Mouse (Mus musculus) heart, adult 9 months (tissue): ENCODE measurements around the gene Hk2.

Experiments used
- DNase-seq, 2 experiments: peaks; one replicate each; pipeline ENCODE4 v3.0.0; 2022; ENCODE audit warnings: low spot score in 2 of 2

Hk2 gene

GRCm38 (mm10) chr6:82740868-82741517, 33.3 kb downstream of the Hk2 start:
- peak; percentile 48 to 51 for DNase-seq

GRCm38 (mm10) chr6:82740269-82740668, 34.0 kb downstream of the Hk2 start:
- peak in 1 of 2 experiments; percentile 74 for DNase-seq

GRCm38 (mm10) chr6:82737634-82738540, 36.4 kb downstream of the Hk2 start:
- no peak for DNase-seq

- DNase-seq: no peak
Observed at GRCm38 (mm10) chr6:82736626-82737600, 37.3 kb downstream of the Hk2 start.

GRCm38 (mm10) chr6:82735347-82735746, 38.9 kb downstream of the Hk2 start:
- DNase-seq: no peak

GRCm38 (mm10) chr6:82728635-82729034, 45.6 kb downstream of the Hk2 start:
- no peak for DNase-seq

- no peak for DNase-seq
Observed at GRCm38 (mm10) chr6:82727206-82727605, 47.0 kb downstream of the Hk2 start.

- DNase-seq: no peak
Observed at GRCm38 (mm10) chr6:82723321-82723720, 50.9 kb downstream of the Hk2 start.

- DNase-seq: no peak
Observed at GRCm38 (mm10) chr6:82716126-82716525, 58.1 kb downstream of the Hk2 start.

GRCm38 (mm10) chr6:82715653-82716052, 58.6 kb downstream of the Hk2 start:
- DNase-seq: no peak

- no peak for DNase-seq
Observed at GRCm38 (mm10) chr6:82715253-82715652, 59.0 kb downstream of the Hk2 start.

GRCm38 (mm10) chr6:82714841-82715240, 59.4 kb downstream of the Hk2 start:
- DNase-seq: no peak

GRCm38 (mm10) chr6:82714243-82714642, 60.0 kb downstream of the Hk2 start:
- peak; percentile 12 to 56 for DNase-seq

- DNase-seq: no peak
Observed at GRCm38 (mm10) chr6:82707742-82708141, 66.5 kb downstream of the Hk2 start.

GRCm38 (mm10) chr6:82707241-82707640, 67.0 kb downstream of the Hk2 start:
- no peak for DNase-seq

GRCm38 (mm10) chr6:82705221-82705620, 69.0 kb downstream of the Hk2 start, which contains the start of gene Pole4:
Pole4 (minus strand) TSS chr6:82705365.
- no peak for DNase-seq

- DNase-seq: no peak
Observed at GRCm38 (mm10) chr6:82703710-82704109, 70.5 kb downstream of the Hk2 start.

- DNase-seq: peak; percentile 50 to 63
Observed at GRCm38 (mm10) chr6:82702593-82703017, 71.6 kb downstream of the Hk2 start.

- no peak for DNase-seq
Observed at GRCm38 (mm10) chr6:82701296-82701695, 73.0 kb downstream of the Hk2 start.

GRCm38 (mm10) chr6:82699831-82700230, 74.4 kb downstream of the Hk2 start:
- no peak for DNase-seq

GRCm38 (mm10) chr6:82696736-82697135, 77.5 kb downstream of the Hk2 start:
- DNase-seq: no peak

GRCm38 (mm10) chr6:82694668-82695067, 79.6 kb downstream of the Hk2 start:
- DNase-seq: no peak
